ENCODE assay signal across 22 mouse cellular contexts in genomic region chr2:65360736-65361475, GRCm38 (mm10). TPM values are rescaled to one million over a fixed set of nuclear protein-coding genes. Genes with fewer than 3 reads are reported as not detected.
A peak's percentile ranks its signal among the peaks of the same experiment; 100 is the strongest.
DNase-seq lines count a peak whose midpoint lies in the region; ATAC-seq and TF ChIP-seq lines count a peak whose summit lies in the region.
"Had no signal": no experiment of that assay in that cellular context is flagged by ENCODE, and none has a peak within 500 bp of the region (broad histone marks: within the 10 kb centered on the region; RNA-seq: fewer than 3 reads in every experiment).

No protein-coding gene starts in this region.

- DNase-seq in hindbrain, embryonic 11.5 days (ENCODE audit: low spot score) = no peak
- peak; percentile 15 for DNase-seq in midbrain, embryonic 10.5 days (ENCODE audit: low spot score)
- peak; percentile 65 for DNase-seq in midbrain, embryonic 14.5 days
- peak; percentile 20 for DNase-seq in retina, embryonic 14.5 days (ENCODE audit: low spot score)
- no peak for DNase-seq in forebrain, embryonic 11.5 days (ENCODE audit: low spot score)
- no peak for DNase-seq in left cerebral cortex, adult 2 months (ENCODE audit: extremely low spot score in 1 of 2, low spot score in 2 of 2)
- DNase-seq: adrenal gland, postnatal 10 days; B cell, adult 2 months; cerebellum, adult 11-12 months; cerebellum, adult 9-11 months; cerebellum, postnatal 36 days; forebrain, postnatal 0 days; gastrocnemius, postnatal 14 days; heart, postnatal 36 days had no signal

- 81% methylated on average over 9 of the region's 9 CpGs for WGBS in hindbrain, embryonic 12.5 days
- 83% methylated on average over 9 of the region's 9 CpGs for WGBS in hindbrain, embryonic 11.5 days
- WGBS in midbrain, embryonic 10.5 days = 46% methylated on average over 9 of the region's 9 CpGs
- WGBS in midbrain, embryonic 14.5 days = 32% methylated on average over 9 of the region's 9 CpGs
- WGBS in kidney, embryonic 14.5 days = 91% methylated on average over 9 of the region's 9 CpGs
- 46% methylated on average over 9 of the region's 9 CpGs for WGBS in forebrain, embryonic 11.5 days

- H3K36me3 ChIP-seq in hindbrain, embryonic 12.5 days = no peaks in the 10 kb centered on the region
- no peaks in the 10 kb centered on the region for H3K36me3 ChIP-seq in hindbrain, embryonic 11.5 days (ENCODE audit: control insufficient read depth, insufficient read depth, low read length)
- no peaks in the 10 kb centered on the region for H3K36me3 ChIP-seq in midbrain, embryonic 10.5 days
- no peaks in the 10 kb centered on the region for H3K36me3 ChIP-seq in midbrain, embryonic 14.5 days (ENCODE audit: control insufficient read depth, insufficient read depth, low read length)
- H3K36me3 ChIP-seq in kidney, embryonic 14.5 days (ENCODE audit: control insufficient read depth, insufficient read depth, low read length) = no peaks in the 10 kb centered on the region
- no peaks in the 10 kb centered on the region for H3K36me3 ChIP-seq in forebrain, embryonic 11.5 days (ENCODE audit: control insufficient read depth, insufficient read depth, low read length)
- H3K36me3 ChIP-seq: embryonic facial prominence, embryonic 13.5 days; G1E; heart, embryonic 13.5 days; hindbrain, embryonic 13.5 days had no signal

- no peak overlapping the region for H3K4me2 ChIP-seq in hindbrain, embryonic 12.5 days (replicated peaks)
- H3K4me2 ChIP-seq in hindbrain, embryonic 11.5 days (replicated peaks; ENCODE audit: low read depth, low read length) = no peak overlapping the region
- H3K4me2 ChIP-seq in midbrain, embryonic 14.5 days (ENCODE audit: low read length) = peak overlapping the region; percentile 13; the same call in 1 of the 2 replicates
- no peak overlapping the region for H3K4me2 ChIP-seq in kidney, embryonic 14.5 days (replicated peaks; ENCODE audit: low read depth, low read length)
- no peak overlapping the region for H3K4me2 ChIP-seq in forebrain, embryonic 11.5 days (ENCODE audit: low read depth, low read length, severe bottlenecking)
- H3K4me2 ChIP-seq: embryonic facial prominence, embryonic 13.5 days; forebrain, embryonic 13.5 days; heart, embryonic 13.5 days; hindbrain, embryonic 13.5 days had no signal

- no peak overlapping the region for H3K27ac ChIP-seq in hindbrain, embryonic 12.5 days
- no peak overlapping the region for H3K27ac ChIP-seq in hindbrain, embryonic 11.5 days (ENCODE audit: low read depth, low read length)
- peak overlapping the region; percentile 38; the same call in 1 of the 2 replicates for H3K27ac ChIP-seq in midbrain, embryonic 10.5 days (replicated peaks)
- H3K27ac ChIP-seq in midbrain, embryonic 14.5 days (replicated peaks; ENCODE audit: low read depth, low read length) = no peak overlapping the region
- no peak overlapping the region for H3K27ac ChIP-seq in kidney, embryonic 14.5 days (ENCODE audit: low read depth, low read length)
- no peak overlapping the region for H3K27ac ChIP-seq in forebrain, embryonic 11.5 days (ENCODE audit: low read depth, low read length)
- no peak overlapping the region for H3K27ac ChIP-seq in left cerebral cortex, adult 2 months
- H3K27ac ChIP-seq: embryonic facial prominence, embryonic 13.5 days; forebrain, embryonic 13.5 days; heart, embryonic 13.5 days; hindbrain, embryonic 13.5 days had no signal

- TF ChIP-seq CTCF in left cerebral cortex, adult 2 months (IDR thresholded peaks at IDR 0.05) = no peak

- H3K4me1 ChIP-seq in hindbrain, embryonic 12.5 days = peaks cover 5% of the 10 kb centered on the region
- H3K4me1 ChIP-seq in hindbrain, embryonic 11.5 days (replicated peaks; ENCODE audit: control insufficient read depth, insufficient read depth, low read length) = peaks cover 3% of the 10 kb centered on the region; the same call in 1 of the 2 replicates
- H3K4me1 ChIP-seq in midbrain, embryonic 10.5 days = peaks cover 41% of the 10 kb centered on the region
- H3K4me1 ChIP-seq in midbrain, embryonic 14.5 days (ENCODE audit: control insufficient read depth, insufficient read depth, low read length) = peaks cover 19% of the 10 kb centered on the region
- H3K4me1 ChIP-seq in kidney, embryonic 14.5 days (ENCODE audit: control insufficient read depth, insufficient read depth, low read length) = no peaks in the 10 kb centered on the region
- 0 out of 2 replicates have a peak, but pooled peaks cover 4% of the 10 kb centered on the region for H3K4me1 ChIP-seq in forebrain, embryonic 11.5 days (replicated peaks; ENCODE audit: control insufficient read depth, insufficient read depth, low read length)

- no peak overlapping the region for H3K4me3 ChIP-seq in hindbrain, embryonic 12.5 days
- no peak overlapping the region for H3K4me3 ChIP-seq in hindbrain, embryonic 11.5 days (ENCODE audit: low read depth, low read length)
- H3K4me3 ChIP-seq in midbrain, embryonic 10.5 days = no peak overlapping the region
- H3K4me3 ChIP-seq in midbrain, embryonic 14.5 days (replicated peaks; ENCODE audit: low read depth, low read length) = no peak overlapping the region
- H3K4me3 ChIP-seq in kidney, embryonic 14.5 days (ENCODE audit: low read length) = no peak overlapping the region
- H3K4me3 ChIP-seq in forebrain, embryonic 11.5 days (ENCODE audit: low read depth, low read length) = no peak overlapping the region
- no peak overlapping the region for H3K4me3 ChIP-seq in left cerebral cortex, adult 2 months
- H3K4me3 ChIP-seq: embryonic facial prominence, embryonic 13.5 days; forebrain, embryonic 13.5 days; heart, embryonic 13.5 days; hindbrain, embryonic 13.5 days had no signal

- intact Hi-C loops in left cerebral cortex, adult 2 months (cut with DNase I) = no loop called here

- no peak overlapping the region for H3K9ac ChIP-seq in hindbrain, embryonic 12.5 days
- H3K9ac ChIP-seq in hindbrain, embryonic 11.5 days (ENCODE audit: low read depth, low read length) = no peak overlapping the region
- H3K9ac ChIP-seq in midbrain, embryonic 14.5 days (replicated peaks; ENCODE audit: low read length) = no peak overlapping the region
- H3K9ac ChIP-seq in kidney, embryonic 14.5 days (ENCODE audit: low read depth, low read length) = no peak overlapping the region
- H3K9ac ChIP-seq in forebrain, embryonic 11.5 days (ENCODE audit: low read length) = no peak overlapping the region
- H3K9ac ChIP-seq: embryonic facial prominence, embryonic 13.5 days; forebrain, embryonic 13.5 days; forebrain, postnatal 0 days; heart, embryonic 13.5 days; hindbrain, embryonic 13.5 days had no signal

- no peaks in the 10 kb centered on the region for H3K9me3 ChIP-seq in hindbrain, embryonic 12.5 days (replicated peaks)
- H3K9me3 ChIP-seq in hindbrain, embryonic 11.5 days (ENCODE audit: control insufficient read depth, low read length) = no peaks in the 10 kb centered on the region
- H3K9me3 ChIP-seq in midbrain, embryonic 10.5 days (replicated peaks) = no peaks in the 10 kb centered on the region
- H3K9me3 ChIP-seq in midbrain, embryonic 14.5 days (ENCODE audit: control insufficient read depth, low read length) = no peaks in the 10 kb centered on the region
- no peaks in the 10 kb centered on the region for H3K9me3 ChIP-seq in kidney, embryonic 14.5 days (ENCODE audit: control insufficient read depth, low read length)
- H3K9me3 ChIP-seq in forebrain, embryonic 11.5 days (ENCODE audit: control insufficient read depth, low read length) = no peaks in the 10 kb centered on the region
- H3K9me3 ChIP-seq: embryonic facial prominence, embryonic 13.5 days; forebrain, embryonic 13.5 days; heart, embryonic 13.5 days; hindbrain, embryonic 13.5 days had no signal

- H3K27me3 ChIP-seq in hindbrain, embryonic 12.5 days = no peaks in the 10 kb centered on the region; the same call in 1 of the 2 replicates
- H3K27me3 ChIP-seq in hindbrain, embryonic 11.5 days (ENCODE audit: control insufficient read depth, insufficient read depth, low read length) = no peaks in the 10 kb centered on the region
- H3K27me3 ChIP-seq in midbrain, embryonic 10.5 days (ENCODE audit: low read depth, poor library complexity, severe bottlenecking) = peaks cover 55% of the 10 kb centered on the region
- no peaks in the 10 kb centered on the region for H3K27me3 ChIP-seq in midbrain, embryonic 14.5 days (ENCODE audit: control insufficient read depth, insufficient read depth, low read length)
- no peaks in the 10 kb centered on the region for H3K27me3 ChIP-seq in kidney, embryonic 14.5 days (ENCODE audit: control insufficient read depth, insufficient read depth, low read length)
- no peaks in the 10 kb centered on the region for H3K27me3 ChIP-seq in forebrain, embryonic 11.5 days (ENCODE audit: control insufficient read depth, insufficient read depth, low read length)
- H3K27me3 ChIP-seq: forebrain, embryonic 13.5 days had no signal

- peak; percentile 29; the same call in 1 of the 2 replicates for ATAC-seq in hindbrain, embryonic 12.5 days (ENCODE audit: low FRiP score)
- no peak for ATAC-seq in hindbrain, embryonic 11.5 days (ENCODE audit: low FRiP score)
- ATAC-seq in midbrain, embryonic 14.5 days (ENCODE audit: low FRiP score, low TSS enrichment) = peak; percentile 48; the same call in 1 of the 2 replicates
- ATAC-seq in kidney, embryonic 14.5 days (ENCODE audit: low FRiP score, low TSS enrichment) = no peak
- ATAC-seq in forebrain, embryonic 11.5 days (replicated peaks; ENCODE audit: low FRiP score) = no peak
- ATAC-seq: CD4-positive, CD25-positive, alpha-beta regulatory T cell, adult 4 months; forebrain, embryonic 13.5 days; forebrain, postnatal 0 days had no signal

RNA-seq across cellular contexts. Expression of gene Slc38a11, which starts 2.9 kb away (rescaled TPM):
- 0.30 and 0.34 TPM in 2 replicates for polyA plus RNA-seq in hindbrain, embryonic 12.5 days (2016; fragmentation: Nextera tagmentation; extraction: Ambion mirVana)
- 0.22 and 0.73 TPM in 2 replicates for polyA plus RNA-seq in hindbrain, embryonic 11.5 days (2014; fragmentation: Nextera tagmentation; extraction: Ambion mirVana)
- polyA plus RNA-seq in midbrain, embryonic 10.5 days (2016; fragmentation: Nextera tagmentation; extraction: Ambion mirVana) = 0.28 and 0.48 TPM in 2 replicates
- polyA plus RNA-seq in midbrain, embryonic 14.5 days (2014; fragmentation: Nextera tagmentation; extraction: Ambion mirVana) = 1.3 and 2.3 TPM in 2 replicates
- 0.17 and 0.73 TPM in 2 replicates for polyA plus RNA-seq in kidney, embryonic 14.5 days (2014; fragmentation: Nextera tagmentation; extraction: Ambion mirVana)
- 0.75 and 1.2 TPM in 2 replicates for polyA plus RNA-seq in forebrain, embryonic 11.5 days (2014; fragmentation: Nextera tagmentation; extraction: Ambion mirVana)
- total RNA-seq in left cerebral cortex, adult 2 months (2021) = 1 to 10 TPM; 2.3 to 2.6 TPM
- polyA plus RNA-seq: CD4-positive, CD25-positive, alpha-beta regulatory T cell, adult 4 months; G1E; heart, embryonic 13.5 days had no signal

Comparison
In these comparisons a context has a peak if more than half of its experiments do, and no peak if none do; other contexts are left out.
1. ATAC-seq: peak in hindbrain, embryonic 12.5 days (single experiment) and midbrain, embryonic 14.5 days (single experiment); none in hindbrain, embryonic 11.5 days (single experiment), kidney, embryonic 14.5 days (single experiment) and forebrain, embryonic 11.5 days (single experiment).
2. DNase-seq: peak in midbrain, embryonic 10.5 days (single experiment), midbrain, embryonic 14.5 days (single experiment) and retina, embryonic 14.5 days (single experiment); none in hindbrain, embryonic 11.5 days (single experiment), forebrain, embryonic 11.5 days (single experiment) and left cerebral cortex, adult 2 months (0 of 2).